Mouse (Mus musculus) layer of hippocampus, postnatal 25 days (tissue): ENCODE results near the gene Pdpn. TPM values are rescaled to one million over a fixed set of nuclear protein-coding genes. Genes with fewer than 3 reads are reported as not detected.

Source experiments
- DNase-seq, 2 experiments: peaks; one replicate each; pipeline ENCODE4 v3.0.0; 2022; ENCODE audit warnings: mixed read lengths in 2 of 2, low spot score in 1 of 2; ENCODE audit errors: extremely low spot score in 1 of 2
- total RNA-seq, 2 experiments: library from RNA; stranded (reverse); gene quantifications; 2 replicates each; pipeline ENCODE4 v1.2.3; 2021

Gene Pdpn
- total RNA-seq, 2 experiments from 2014 or later = 16.4 to 19.5 TPM

- DNase-seq = no peak
Measured at GRCm38 (mm10) chr4:143248050-143248449, 51.3 kb downstream of the Pdpn start.

GRCm38 (mm10) chr4:143241294-143241693 lies 58.1 kb downstream of the Pdpn start:
- DNase-seq = no peak

GRCm38 (mm10) chr4:143239615-143240201 lies 59.7 kb downstream of the Pdpn start:
- DNase-seq = no peak

- DNase-seq = no peak
Measured at GRCm38 (mm10) chr4:143239117-143239516, 60.2 kb downstream of the Pdpn start.

- DNase-seq = peak; percentile 24 to 70
Measured at GRCm38 (mm10) chr4:143238241-143239031, 60.9 kb downstream of the Pdpn start.

- no peak for DNase-seq
Measured at GRCm38 (mm10) chr4:143231790-143232422, 67.5 kb downstream of the Pdpn start.

- DNase-seq = no peak
Measured at GRCm38 (mm10) chr4:143231110-143231509, 68.3 kb downstream of the Pdpn start.

- DNase-seq = no peak
Measured at GRCm38 (mm10) chr4:143227976-143228375, 71.4 kb downstream of the Pdpn start.

- no peak for DNase-seq
Measured at GRCm38 (mm10) chr4:143225886-143226285, 73.5 kb downstream of the Pdpn start.

- DNase-seq = no peak
Measured at GRCm38 (mm10) chr4:143219316-143219751, 80.0 kb downstream of the Pdpn start.

GRCm38 (mm10) chr4:143218858-143219257 lies 80.5 kb downstream of the Pdpn start:
- no peak for DNase-seq

Other genes with a start within 250 kb of the Pdpn start
- gene Prdm2, start 86.6 kb downstream of the Pdpn start, total RNA-seq = 10 to 100 TPM; 42.2 to 43.1 TPM
- gene Lrrc38, start 50.2 kb upstream of the Pdpn start, total RNA-seq = 1 to 10 TPM in 1 of 2 experiments, under 1 TPM in 1; 0.91 to 1.1 TPM
- not detected for gene Pramel1, start 94.9 kb upstream of the Pdpn start, total RNA-seq
- 10 to 100 TPM; 10.8 to 11.6 TPM for gene Pramef8, start 112.9 kb upstream of the Pdpn start, total RNA-seq
- not detected for gene Oog4, start 150.8 kb upstream of the Pdpn start, total RNA-seq
- gene Gm13043, start 211.8 kb upstream of the Pdpn start, total RNA-seq = not detected
- gene Gm13040, start 236.4 kb upstream of the Pdpn start, total RNA-seq = not detected